Mouse (Mus musculus) forebrain, embryonic 12.5 days (tissue): ENCODE measurements around the gene Slc2a4. TPM values are rescaled to one million over a fixed set of nuclear protein-coding genes. Genes with fewer than 3 reads are reported as not detected.
"Not testable (repeated sequence)": the region's sequence is repeated elsewhere in the genome, so short reads cannot be mapped to it uniquely, and the experiment has no call there.

Experiments used
- ATAC-seq: fragments of 200-750 bp; cut with Nextera tagmentation; 2 replicates; pipeline ENCODE4 v1.8.0; 2017; ENCODE audit warnings: moderate TSS enrichment; ENCODE audit not compliant: low FRiP score
- H3K27ac ChIP-seq: fragments of 300-500 bp; sonication (generic); 2 replicates; pipeline ENCODE4 v1.5.1; 2016; ENCODE audit warnings: mild to moderate bottlenecking
- H3K27me3 ChIP-seq: fragments of 300-500 bp; sonication (generic); 2 replicates; pipeline ENCODE4 v1.6.1; 2016; ENCODE audit warnings: mild to moderate bottlenecking
- H3K36me3 ChIP-seq: fragments of 300-500 bp; sonication (generic); replicated peaks from 2 replicates; pipeline ENCODE4 v1.6.1; 2016; ENCODE audit warnings: mild to moderate bottlenecking
- H3K4me1 ChIP-seq: fragments of 300-500 bp; sonication (generic); 2 replicates; pipeline ENCODE4 v1.6.1; 2016
- H3K4me2 ChIP-seq: fragments of 300-500 bp; sonication (generic); 2 replicates; pipeline ENCODE4 v1.6.1; 2016; ENCODE audit warnings: mild to moderate bottlenecking, moderate library complexity
- H3K4me3 ChIP-seq: fragments of 300-500 bp; sonication (generic); replicated peaks from 2 replicates; pipeline ENCODE4 v1.5.1; 2016; ENCODE audit warnings: mild to moderate bottlenecking
- H3K9ac ChIP-seq: fragments of 300-500 bp; sonication (generic); 2 replicates; pipeline ENCODE4 v1.6.1; 2016; ENCODE audit warnings: mild to moderate bottlenecking
- H3K9me3 ChIP-seq: fragments of 300-500 bp; sonication (generic); 2 replicates; pipeline ENCODE4 v1.6.1; 2016
- WGBS: fragments of 180-500 bp; shearing (Covaris S2); methylation state at CpG from one replicate; pipeline ENCODE4 v1.1.7; 2016; 5-methylcytosine and 5-hydroxymethylcytosine counted together
- polyA plus RNA-seq: library from polyadenylated mRNA; unstranded; fragments of >200 nt; fragmentation: Nextera tagmentation; extraction: Ambion mirVana; gene quantifications from 2 replicates; pipeline ENCODE4 v1.2.1, GENCODE M21; 2016

Slc2a4 gene
- polyA plus RNA-seq, 1 experiment from 2014 or later, result 13.3 TPM

GRCm38 (mm10) chr11:69921114-69922011 lies 26.6 kb downstream of the Slc2a4 start, which contains the start of gene Eif5a:
Gene Eif5a, minus strand, starts transcription at chr11:69921958.
- Histone ChIP-seq H3K9ac (peak within 1 kb of the TSS; percentile 99), H3K4me2 (peak within 1 kb of the TSS; percentile 92), H3K4me3 (peak within 1 kb of the TSS; percentile 100), H3K9me3 (no peaks in the 10 kb centered on the region), H3K4me1 (peaks cover 19% of the 10 kb centered on the region), H3K36me3 (peaks cover 30% of the 10 kb centered on the region), H3K27me3 (no peaks in the 10 kb centered on the region), H3K27ac (peak within 1 kb of the TSS; percentile 94)
- under 1% methylated on average over 78 of the region's 78 CpGs for WGBS
- ATAC-seq, result peak; percentile 96

GRCm38 (mm10) chr11:69920266-69921031 lies 27.5 kb downstream of the Slc2a4 start:
- WGBS, result 0% methylated on average over 61 of the region's 65 CpGs
- Histone ChIP-seq H3K9ac (peak overlapping the region; percentile 99), H3K27ac (peak overlapping the region; percentile 94), H3K4me2 (peak overlapping the region; percentile 92), H3K4me1 (peaks cover 27% of the 10 kb centered on the region), H3K9me3 (no peaks in the 10 kb centered on the region), H3K27me3 (no peaks in the 10 kb centered on the region), H3K4me3 (peak overlapping the region; percentile 100), H3K36me3 (peaks cover 40% of the 10 kb centered on the region)
- peak; percentile 45 for ATAC-seq

- Histone ChIP-seq H3K4me1 (peaks cover 34% of the 10 kb centered on the region), H3K36me3 (peaks cover 46% of the 10 kb centered on the region), H3K4me3 (peak overlapping the region; percentile 100), H3K27ac (peak overlapping the region; percentile 94), H3K9me3 (no peaks in the 10 kb centered on the region), H3K27me3 (no peaks in the 10 kb centered on the region), H3K4me2 (peak overlapping the region; percentile 92), H3K9ac (peak overlapping the region; percentile 99)
- under 1% methylated on average over 17 of the region's 17 CpGs for WGBS
- no peak for ATAC-seq
These were observed 28.2 kb downstream of the Slc2a4 start for GRCm38 (mm10) chr11:69919661-69920265.

- H3K36me3 ChIP-seq, result peaks cover 47% of the 10 kb centered on the region
- WGBS, result 83% methylated on average over 9 of the region's 9 CpGs
- H3K4me3 ChIP-seq, result peak overlapping the region; percentile 100
- peaks cover 40% of the 10 kb centered on the region for H3K4me1 ChIP-seq
- no peaks in the 10 kb centered on the region for H3K27me3 ChIP-seq
- H3K9me3 ChIP-seq, result no peaks in the 10 kb centered on the region
- ATAC-seq, result no peak
- H3K4me2 ChIP-seq, result peak overlapping the region; percentile 92
- H3K27ac ChIP-seq, result no peak overlapping the region
- H3K9ac ChIP-seq, result peak overlapping the region; percentile 99; the same call in 1 of the 2 replicates
These were observed 28.9 kb downstream of the Slc2a4 start for GRCm38 (mm10) chr11:69919053-69919452.

GRCm38 (mm10) chr11:69918118-69918517 lies 29.9 kb downstream of the Slc2a4 start:
- no peaks in the 10 kb centered on the region for H3K27me3 ChIP-seq
- 89% methylated on average over 5 of the region's 5 CpGs for WGBS
- H3K4me3 ChIP-seq, result no peak overlapping the region
- peaks cover 45% of the 10 kb centered on the region for H3K4me1 ChIP-seq
- no peak for ATAC-seq
- no peak overlapping the region for H3K4me2 ChIP-seq
- H3K36me3 ChIP-seq, result peaks cover 51% of the 10 kb centered on the region
- no peak overlapping the region for H3K27ac ChIP-seq
- H3K9ac ChIP-seq, result no peak overlapping the region
- no peaks in the 10 kb centered on the region for H3K9me3 ChIP-seq

GRCm38 (mm10) chr11:69917379-69917948 lies 30.5 kb downstream of the Slc2a4 start:
- Histone ChIP-seq H3K4me3 (no peak overlapping the region), H3K4me1 (peaks cover 49% of the 10 kb centered on the region), H3K4me2 (no peak overlapping the region), H3K27ac (no peak overlapping the region), H3K27me3 (no peaks in the 10 kb centered on the region), H3K9ac (peak overlapping the region; percentile 3; the same call in 1 of the 2 replicates), H3K36me3 (peaks cover 58% of the 10 kb centered on the region), H3K9me3 (no peaks in the 10 kb centered on the region)
- no peak for ATAC-seq
- WGBS, result 85% methylated on average over 8 of the region's 8 CpGs

- peaks cover 64% of the 10 kb centered on the region for H3K36me3 ChIP-seq
- 65% methylated on average over 7 of the region's 7 CpGs for WGBS
These were observed 31.2 kb downstream of the Slc2a4 start for GRCm38 (mm10) chr11:69916652-69917378.

GRCm38 (mm10) chr11:69915667-69916627 lies 32.0 kb downstream of the Slc2a4 start:
- Histone ChIP-seq H3K4me3 (peak overlapping the region; percentile 15; the same call in 1 of the 2 replicates), H3K4me2 (peak overlapping the region; percentile 100), H3K36me3 (peaks cover 73% of the 10 kb centered on the region), H3K9ac (no peak overlapping the region), H3K4me1 (peaks cover 46% of the 10 kb centered on the region), H3K27me3 (no peaks in the 10 kb centered on the region), H3K9me3 (no peaks in the 10 kb centered on the region), H3K27ac (no peak overlapping the region)
- 76% methylated on average over 5 of the region's 5 CpGs for WGBS
- no peak for ATAC-seq

More at GRCm38 (mm10) chr11:69916652-69917378, 31.2 kb downstream of the Slc2a4 start:
- peaks cover 46% of the 10 kb centered on the region for H3K4me1 ChIP-seq
- not testable (repeated sequence) for H3K27me3 ChIP-seq, H3K4me2 ChIP-seq, H3K27ac ChIP-seq, H3K9me3 ChIP-seq, H3K4me3 ChIP-seq, ATAC-seq
- peak overlapping the region; percentile 3; the same call in 1 of the 2 replicates for H3K9ac ChIP-seq

GRCm38 (mm10) chr11:69914917-69915430 lies 33.0 kb downstream of the Slc2a4 start:
- Histone ChIP-seq H3K4me2 (peak overlapping the region; percentile 100), H3K9ac (peak overlapping the region; percentile 90), H3K4me3 (peak overlapping the region; percentile 89), H3K36me3 (peaks cover 83% of the 10 kb centered on the region), H3K4me1 (peaks cover 46% of the 10 kb centered on the region), H3K9me3 (no peaks in the 10 kb centered on the region), H3K27ac (no peak overlapping the region), H3K27me3 (no peaks in the 10 kb centered on the region)
- ATAC-seq, result no peak
- 42% methylated on average over 9 of the region's 9 CpGs for WGBS

- Histone ChIP-seq H3K9me3 (no peaks in the 10 kb centered on the region), H3K9ac (peak overlapping the region; percentile 90), H3K4me2 (peak overlapping the region; percentile 100), H3K27ac (peak overlapping the region; percentile 90), H3K27me3 (no peaks in the 10 kb centered on the region), H3K4me1 (peaks cover 41% of the 10 kb centered on the region), H3K4me3 (peak overlapping the region; percentile 89), H3K36me3 (peaks cover 89% of the 10 kb centered on the region)
- 2% methylated on average over 17 of the region's 17 CpGs for WGBS
- no peak for ATAC-seq
These were observed 33.6 kb downstream of the Slc2a4 start for GRCm38 (mm10) chr11:69914372-69914764.
